Mouse (Mus musculus) embryonic stem cell, embryonic (primary cell): ENCODE data around the gene Chd6.

Experiments used
- CTCF ChIA-PET, 4 experiments: fragments of 300-600 bp in 2 of 4; fragments of 350-600 bp in 2 of 4; sonication (Branson Sonifier 250); formaldehyde crosslinking; loops; one replicate each; lab custom pipeline; 2022; ENCODE audit warnings: inconsistent platforms in 2 of 4; lab: Charles Lee
- POLR2A ChIA-PET, 4 experiments: fragments of 300-600 bp in 2 of 4; fragments of 350-600 bp in 2 of 4; sonication (Branson Sonifier 250); formaldehyde crosslinking; loops; one replicate each; lab custom pipeline; 2022; ENCODE audit warnings: antibody characterized with exemption in 4 of 4, inconsistent platforms in 1 of 4; lab: Charles Lee

The Chd6 gene

DNA sequence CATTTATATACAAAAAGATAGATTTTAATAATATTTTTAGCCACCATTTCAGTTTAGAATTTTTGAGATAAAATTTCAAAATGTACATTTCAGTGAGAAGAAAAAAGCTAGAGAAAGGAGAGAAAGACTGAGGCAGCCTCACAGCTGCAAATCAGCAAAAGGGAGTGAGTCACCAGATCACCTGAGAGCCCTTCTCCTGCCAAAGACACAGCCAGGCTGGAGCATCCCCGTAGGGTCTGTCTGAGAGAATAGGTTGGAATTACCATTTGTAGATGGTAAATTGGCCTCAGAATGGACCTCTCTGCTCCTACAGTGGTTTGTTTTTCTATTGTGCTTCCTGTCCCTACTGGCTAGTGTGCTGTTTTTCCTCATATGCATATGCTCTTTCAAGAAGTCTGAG, 84.3 kb downstream of the Chd6 start:
- CTCF ChIA-PET = no interaction called here
- POLR2A ChIA-PET = no interaction called here

DNA sequence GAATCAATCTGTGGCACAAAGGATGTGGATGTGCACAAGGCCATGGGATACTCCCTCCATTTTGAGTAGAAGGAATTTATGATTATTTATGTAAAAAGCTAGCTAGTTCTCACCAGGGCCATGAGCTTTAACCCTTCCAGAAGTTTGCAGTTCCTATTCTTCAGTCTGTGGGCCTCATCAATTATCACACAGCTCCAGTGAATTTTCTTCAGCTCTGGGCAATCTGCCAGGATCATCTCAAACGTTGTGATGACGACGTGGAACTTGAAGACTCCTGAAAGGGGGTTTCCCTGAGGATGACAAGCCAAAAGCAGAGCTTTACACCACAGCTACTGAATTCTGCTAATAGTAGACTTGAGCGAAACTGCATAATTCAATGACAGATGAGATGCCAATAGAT, 91.0 kb downstream of the Chd6 start:
- ChIA-PET CTCF (interaction anchor here in 1 of 4 experiments (0.6 kb wide), 1 partner anchor 599 kb away, joined by 3 read pairs; no protein-coding TSS in a partner anchor), POLR2A (interaction anchor here in 1 of 4 experiments (0.6 to 1.4 kb wide), 3 partner anchors 15 to 50 kb away, joined by 3 to 4 read pairs (median 3); no protein-coding TSS in a partner anchor)

DNA sequence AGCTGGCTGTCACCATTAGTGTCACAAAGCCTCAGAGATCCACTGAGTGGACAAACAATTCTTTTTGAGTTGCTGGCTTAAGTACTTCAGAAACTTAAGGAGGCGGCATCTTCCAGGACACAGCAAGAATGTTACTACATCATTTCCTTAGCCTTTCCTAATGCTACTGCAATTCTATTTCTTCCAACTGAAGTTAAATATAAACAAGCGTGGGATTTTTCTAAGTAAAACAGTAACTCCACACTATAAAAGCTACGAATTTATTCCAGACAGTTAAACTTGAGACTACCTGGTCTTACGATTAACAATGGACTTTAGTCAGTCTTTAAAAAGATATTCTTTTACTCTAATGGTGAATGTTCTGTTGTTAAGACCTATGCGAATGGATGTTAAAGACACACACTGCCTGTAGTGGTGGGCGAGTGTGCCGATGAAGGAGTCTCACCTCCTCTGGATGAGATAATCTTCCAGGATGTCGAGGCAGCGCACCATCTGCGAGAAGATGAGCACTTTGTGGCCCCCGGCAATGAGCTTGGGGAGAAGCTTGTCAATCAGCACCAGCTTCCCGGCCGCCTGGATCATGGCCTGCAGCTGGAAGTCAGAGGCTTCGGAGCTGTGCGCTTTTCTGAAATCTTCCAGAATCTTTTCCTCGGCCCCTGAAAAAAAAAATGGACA, 96.2 kb downstream of the Chd6 start:
- ChIA-PET CTCF (no interaction called here), POLR2A (interaction anchor here in 1 of 4 experiments (0.7 kb wide), 1 partner anchor 50 kb away, joined by 3 read pairs; no protein-coding TSS in a partner anchor)

DNA sequence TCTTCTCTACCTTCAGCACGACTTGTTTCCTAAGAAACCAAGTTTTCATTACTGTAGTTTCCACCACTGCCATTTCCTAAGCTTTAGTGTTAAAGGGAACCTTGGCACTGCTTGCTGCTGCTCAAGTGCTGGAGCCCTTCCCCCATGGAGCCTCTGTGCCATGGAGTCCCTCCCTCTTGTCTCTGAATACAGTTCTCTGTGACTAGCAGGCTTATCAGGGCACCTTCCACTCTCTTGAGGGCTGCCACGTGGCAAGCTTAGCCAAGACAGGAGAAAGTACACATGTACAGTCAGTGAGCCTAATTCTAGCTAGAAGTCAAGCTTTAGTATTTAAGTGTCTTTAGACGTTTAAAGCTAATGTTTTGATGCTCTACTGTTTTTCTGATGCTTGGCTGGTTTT, 104.5 kb downstream of the Chd6 start:
- ChIA-PET POLR2A (no interaction called here), CTCF (no interaction called here)

DNA sequence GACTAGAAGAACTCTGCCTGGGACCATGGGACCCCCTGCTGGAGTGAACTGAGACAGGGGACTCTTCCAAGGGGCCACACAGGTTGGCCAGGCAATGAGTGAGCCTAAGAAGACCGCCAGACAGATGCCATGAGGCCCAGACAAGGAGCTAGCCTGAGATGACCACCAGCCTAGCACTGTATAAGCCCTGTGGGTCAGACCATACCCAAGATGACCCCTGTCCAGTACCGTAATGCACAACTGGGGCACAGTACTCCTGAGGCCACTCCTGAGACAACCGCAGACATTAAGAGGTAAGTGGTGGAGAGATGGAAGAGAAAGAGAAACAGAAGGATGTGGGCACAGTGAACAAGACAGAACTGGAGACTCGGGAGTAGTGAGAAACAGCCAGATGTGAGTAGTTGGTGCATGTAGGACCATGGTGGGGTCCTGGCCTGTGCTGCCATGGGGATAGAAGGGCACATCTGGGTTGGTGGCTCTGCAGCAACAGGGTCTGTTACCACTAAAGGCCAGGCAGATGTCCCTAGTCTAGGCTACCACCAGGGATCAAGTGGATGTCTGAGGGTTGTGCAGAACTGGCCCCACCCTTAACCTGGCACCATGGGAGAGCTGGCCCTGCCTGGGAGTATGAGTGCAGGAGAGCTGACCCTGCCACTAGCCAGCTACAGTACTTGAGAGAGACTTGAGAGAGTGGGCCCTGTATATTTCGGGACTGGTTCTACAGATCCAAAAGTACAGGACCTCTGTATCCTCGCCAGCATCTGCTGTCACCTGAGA, 111.7 kb downstream of the Chd6 start:
- CTCF ChIA-PET = no interaction called here
- POLR2A ChIA-PET = interaction anchor here in 1 of 4 experiments (1.2 kb wide), 1 partner anchor 11 kb away, joined by 3 read pairs; no protein-coding TSS in a partner anchor

DNA sequence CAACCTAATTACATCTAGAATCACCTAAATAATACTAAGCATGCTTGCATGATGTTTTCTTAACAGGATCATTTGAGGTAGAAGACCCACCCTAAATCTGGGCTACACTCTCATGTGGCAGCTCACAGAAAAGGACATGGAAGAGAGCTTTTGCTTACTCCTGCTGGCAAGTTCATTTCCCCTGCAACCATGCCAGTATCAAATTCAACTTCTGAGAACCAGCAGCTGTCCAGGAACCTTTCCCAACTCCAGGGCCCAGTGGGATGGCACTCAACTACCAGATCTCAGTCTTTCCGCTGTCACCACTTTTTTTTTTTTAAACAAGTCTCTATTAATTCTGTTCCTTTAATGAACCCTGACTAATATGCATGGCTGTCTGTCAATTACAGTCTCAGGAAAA, 114.7 kb downstream of the Chd6 start:
- CTCF ChIA-PET = no interaction called here
- POLR2A ChIA-PET = interaction anchor here in 1 of 4 experiments (1.0 to 1.1 kb wide), 2 partner anchors 10 to 16 kb away, joined by 3 read pairs; no protein-coding TSS in a partner anchor

DNA sequence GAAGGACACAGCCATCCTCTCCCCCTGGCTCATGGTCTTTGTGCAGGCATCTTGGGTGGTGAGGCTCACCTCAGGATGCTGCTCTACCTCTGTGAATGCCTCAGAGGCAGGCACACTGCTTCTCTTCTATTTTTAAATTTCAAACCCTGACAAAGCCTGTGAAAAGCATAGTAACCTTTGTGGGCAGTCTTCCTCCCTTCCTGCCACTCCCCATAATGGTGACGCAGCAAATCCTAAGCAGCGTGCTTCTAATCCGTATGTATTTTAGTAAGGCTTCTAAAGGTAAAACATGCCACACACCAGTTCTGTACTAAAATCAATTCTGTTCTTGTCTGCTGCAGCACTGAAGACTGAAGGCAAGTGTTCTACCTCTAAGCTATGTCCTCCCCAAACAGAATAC, 116.4 kb downstream of the Chd6 start:
- POLR2A ChIA-PET = interaction anchor here in 1 of 4 experiments (1.7 kb wide), 1 partner anchor 13 kb away, joined by 3 read pairs; no protein-coding TSS in a partner anchor
- CTCF ChIA-PET = no interaction called here

DNA sequence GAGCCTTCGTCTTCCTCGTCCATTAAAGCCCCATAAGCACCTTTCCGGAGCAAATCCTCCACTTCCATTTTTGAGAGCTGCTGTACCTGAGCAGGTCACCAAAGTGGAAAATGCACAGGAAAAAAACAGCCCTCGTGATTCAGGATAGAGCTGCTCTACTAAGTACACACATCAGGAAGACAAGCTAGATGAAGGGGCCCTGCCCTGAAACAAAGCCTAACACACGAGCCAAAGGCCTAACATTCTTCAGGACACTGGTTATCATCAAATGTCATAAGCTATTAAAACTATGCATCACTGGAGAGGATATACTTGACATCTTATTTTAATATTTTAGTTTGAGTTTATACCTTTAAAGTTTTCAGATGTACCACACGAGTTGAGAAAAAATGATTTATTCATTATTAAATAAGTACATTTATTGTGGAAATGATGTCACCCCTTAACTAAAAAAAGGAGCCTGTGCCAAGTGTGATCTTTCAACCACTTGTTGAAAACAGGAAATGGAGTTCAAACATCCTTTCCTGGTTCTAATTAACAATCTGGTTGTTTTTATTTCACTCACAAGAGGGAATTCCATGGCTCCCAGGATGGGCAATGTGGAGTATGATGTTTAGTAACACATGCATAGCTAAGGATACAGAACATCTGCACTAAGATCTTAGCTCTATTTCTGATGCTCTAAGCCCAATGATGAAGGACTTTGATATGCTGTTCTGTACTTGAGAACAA, 118.4 kb downstream of the Chd6 start:
- ChIA-PET CTCF (no interaction called here), POLR2A (interaction anchor here in 1 of 4 experiments (1.1 kb wide), 1 partner anchor 16 kb away, joined by 3 read pairs; no protein-coding TSS in a partner anchor)

DNA sequence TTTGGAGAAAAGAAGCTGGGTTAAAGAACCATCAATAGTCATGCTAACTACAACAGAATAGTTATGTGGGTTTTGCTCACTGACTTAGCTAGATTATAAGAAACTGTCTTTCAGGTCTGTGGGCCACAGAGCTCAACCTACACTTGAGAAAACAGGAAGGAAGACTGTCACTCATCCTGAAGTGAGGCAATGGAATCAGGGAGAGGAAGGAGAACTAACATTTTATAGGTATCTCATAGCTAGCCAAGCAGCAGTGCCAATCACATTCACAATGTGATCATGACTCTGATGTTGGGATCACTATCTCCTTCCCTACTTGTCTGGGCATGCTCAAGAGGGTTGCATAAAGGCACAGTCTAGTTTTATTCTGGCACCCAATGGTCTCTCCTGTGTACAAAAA, 121.4 kb downstream of the Chd6 start:
- CTCF ChIA-PET = interaction anchor here in 1 of 4 experiments (0.6 kb wide), 2 partner anchors 103 to 241 kb away, joined by 3 to 4 read pairs; no protein-coding TSS in a partner anchor
- POLR2A ChIA-PET = interaction anchor here in 1 of 4 experiments (1.4 kb wide), 1 partner anchor 32 kb away, joined by 4 read pairs; no protein-coding TSS in a partner anchor

DNA sequence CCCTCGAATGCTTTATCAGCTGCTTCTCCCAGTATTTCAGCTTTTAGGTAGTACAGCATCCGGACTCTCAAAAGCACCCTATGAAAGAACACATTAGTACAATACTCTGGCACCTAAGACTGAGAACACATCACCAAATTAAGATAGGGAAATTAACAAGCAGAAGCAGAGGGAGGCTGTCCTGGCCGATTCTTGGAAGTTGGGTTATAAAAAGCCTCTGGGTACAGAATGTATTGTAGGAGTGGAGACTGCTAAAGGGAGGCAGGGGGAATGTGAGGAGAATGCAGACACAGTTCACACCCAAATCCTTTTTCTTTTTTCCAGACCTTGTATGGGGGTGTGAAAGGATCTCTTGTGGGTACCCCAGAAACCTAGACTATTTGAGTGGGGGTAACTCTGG, 126.2 kb downstream of the Chd6 start:
- ChIA-PET POLR2A (interaction anchor here in 2 of 4 experiments (0.6 to 1.2 kb wide), 2 partner anchors 27 to 36 kb away, joined by 3 read pairs; no protein-coding TSS in a partner anchor), CTCF (no interaction called here)

DNA sequence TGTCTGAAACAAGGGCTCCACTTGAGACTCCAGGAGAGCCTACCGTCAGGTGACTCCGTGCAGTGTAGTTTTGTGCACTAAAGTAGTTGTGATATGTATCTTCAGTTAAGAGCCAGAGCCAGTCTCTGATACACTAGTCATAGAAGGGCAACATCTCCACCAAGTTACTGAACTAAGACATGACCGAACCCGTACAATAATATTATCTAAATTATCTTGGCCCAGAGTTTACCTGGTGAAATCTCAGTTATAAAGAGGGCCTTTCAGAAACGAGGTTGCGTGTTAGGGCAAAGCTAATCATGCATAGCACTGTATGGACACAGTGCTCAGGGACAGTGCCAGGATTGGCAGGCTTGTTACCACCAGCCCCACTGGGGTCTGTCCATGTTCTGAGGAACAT, 127.1 kb downstream of the Chd6 start:
- ChIA-PET POLR2A (interaction anchor here in 1 of 4 experiments (1.2 kb wide), 1 partner anchor 26 kb away, joined by 3 read pairs; no protein-coding TSS in a partner anchor), CTCF (interaction anchor here in 1 of 4 experiments (0.6 kb wide), 1 partner anchor 186 kb away, joined by 3 read pairs; no protein-coding TSS in a partner anchor)

DNA sequence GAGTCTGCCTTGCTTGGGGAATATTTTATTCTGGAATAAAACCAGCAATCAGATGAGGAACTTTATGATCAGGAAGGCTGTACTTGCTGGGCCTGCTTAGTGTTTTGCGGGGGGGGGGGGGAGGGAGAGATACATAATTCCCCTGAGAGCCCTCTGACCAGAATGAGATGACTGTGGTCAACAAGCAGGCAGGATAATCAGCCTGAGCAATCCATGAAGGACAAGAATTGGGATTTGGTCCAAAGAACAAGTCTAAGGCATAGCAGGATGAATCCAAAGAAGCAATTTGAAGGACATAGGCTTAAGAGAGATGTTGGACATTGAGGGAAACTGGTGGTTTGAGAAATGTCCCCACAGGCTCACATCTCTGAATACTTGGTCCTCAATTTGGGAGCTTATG, 130.2 kb downstream of the Chd6 start:
- ChIA-PET POLR2A (interaction anchor here in 1 of 4 experiments (0.9 kb wide), 1 partner anchor 16 kb away, joined by 3 read pairs; no protein-coding TSS in a partner anchor), CTCF (interaction anchor here in 1 of 4 experiments (0.6 kb wide), 1 partner anchor 1581 kb away, joined by 6 read pairs; no protein-coding TSS in a partner anchor)

DNA sequence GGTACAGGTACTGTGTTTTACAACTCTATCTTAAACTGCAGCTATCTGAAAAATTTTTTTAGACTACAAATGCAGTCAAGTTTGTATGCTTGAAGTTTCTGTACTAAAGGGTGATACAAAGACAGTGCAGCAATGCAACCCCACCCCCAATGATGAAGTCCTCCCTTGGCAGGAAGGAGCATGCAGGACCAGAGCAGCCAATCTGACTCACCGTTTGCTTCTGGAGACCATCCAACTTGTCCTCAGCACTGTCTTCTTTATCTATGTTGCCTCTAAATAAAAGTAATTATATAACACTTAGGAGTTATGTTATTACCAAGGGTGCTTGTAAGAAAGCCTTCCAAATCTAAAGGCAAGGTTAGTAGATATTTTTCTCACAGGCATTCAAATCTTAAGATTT, 131.6 kb downstream of the Chd6 start:
- POLR2A ChIA-PET = no interaction called here
- CTCF ChIA-PET = interaction anchor here in 1 of 4 experiments (1.2 kb wide), 1 partner anchor 9 kb away, joined by 3 read pairs; no protein-coding TSS in a partner anchor

DNA sequence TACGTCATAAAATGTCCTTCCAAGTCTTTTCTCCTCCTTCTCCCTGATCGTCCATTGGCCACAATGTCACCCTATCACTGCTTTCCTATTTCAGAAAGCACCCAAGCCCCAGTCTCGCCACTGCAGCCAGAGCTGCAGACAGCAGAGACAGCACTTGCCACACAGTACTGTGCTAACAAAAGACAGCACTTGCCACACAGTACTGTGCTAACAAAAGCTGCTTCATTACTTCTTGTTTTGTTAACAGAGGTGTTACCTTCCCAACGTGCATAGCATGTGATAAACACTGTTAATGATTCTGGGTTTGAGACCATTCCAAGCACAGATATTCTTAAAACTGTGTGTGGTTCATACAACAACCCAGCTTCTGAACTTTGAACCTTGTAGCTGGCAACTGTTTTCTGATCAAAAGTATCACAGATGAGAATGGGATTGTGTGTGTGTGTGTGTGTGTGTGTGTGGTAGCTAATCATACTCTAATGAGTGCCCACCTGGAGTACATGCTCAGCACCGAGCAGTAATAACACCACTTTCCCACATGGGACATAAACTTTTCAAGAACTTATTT, 135.1 kb downstream of the Chd6 start:
- CTCF ChIA-PET = interaction anchor here in 1 of 4 experiments (0.7 kb wide), 1 partner anchor 73 kb away, joined by 3 read pairs; no protein-coding TSS in a partner anchor

DNA sequence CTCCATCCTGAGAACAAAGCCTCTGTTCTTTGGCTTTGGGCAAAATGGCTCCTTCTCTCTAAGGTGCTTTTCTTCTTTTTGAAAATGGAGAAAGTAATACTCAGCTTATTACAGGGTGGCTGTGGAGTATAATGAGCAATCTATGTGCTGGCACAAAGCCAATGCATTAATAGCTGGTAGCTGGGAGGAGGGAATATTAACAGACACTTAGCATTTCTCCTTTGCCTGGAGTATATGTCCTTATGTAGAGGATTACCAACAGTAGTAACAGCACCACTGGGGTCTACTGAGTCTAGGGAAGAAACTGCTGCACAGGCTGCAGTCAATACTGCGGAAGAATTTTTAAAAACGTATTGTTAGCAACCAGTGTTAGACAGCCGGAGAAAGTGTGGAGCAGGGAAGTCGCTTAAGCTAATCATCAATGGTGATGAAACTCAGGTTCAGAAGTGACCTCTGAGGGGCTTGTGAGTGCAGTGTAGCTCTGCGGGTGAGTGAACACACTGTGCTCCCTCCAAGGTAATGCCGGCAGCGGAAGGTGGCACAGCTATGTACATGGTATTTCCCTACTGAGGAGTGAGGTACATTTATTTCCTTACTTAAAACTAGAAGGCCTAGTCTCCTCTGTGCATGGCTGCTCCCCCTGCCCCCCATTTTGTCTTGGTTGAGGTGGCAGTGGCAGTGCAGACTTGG, 136.6 kb downstream of the Chd6 start:
- ChIA-PET CTCF (no interaction called here), POLR2A (interaction anchor here in 1 of 4 experiments (1.1 kb wide), 1 partner anchor 12 kb away, joined by 3 read pairs; no protein-coding TSS in a partner anchor)

More for the DNA sequence above, 135.1 kb downstream of the Chd6 start:
- POLR2A ChIA-PET = interaction anchor here in 1 of 4 experiments (1.0 to 1.3 kb wide), 3 partner anchors 11 to 18 kb away, joined by 3 read pairs; no protein-coding TSS in a partner anchor

DNA sequence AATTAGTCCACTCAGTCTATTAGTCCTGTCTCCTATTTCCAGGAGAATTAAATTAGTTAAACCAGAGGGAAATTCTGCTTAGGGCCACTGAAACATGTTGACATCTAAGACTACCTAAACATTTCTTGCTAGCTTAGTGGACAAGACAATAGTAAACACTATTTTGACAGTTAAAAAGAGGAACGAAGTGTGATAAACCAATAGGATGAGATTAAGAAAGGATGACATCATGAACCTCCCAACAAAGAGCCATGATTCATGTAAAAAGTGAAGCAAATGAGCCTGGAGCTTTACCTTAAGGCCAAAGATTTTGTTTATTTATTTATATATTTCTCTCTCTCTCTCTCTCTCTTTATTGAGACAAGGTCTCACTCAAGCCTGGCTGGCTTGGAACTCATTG, 146.7 kb downstream of the Chd6 start:
- POLR2A ChIA-PET = interaction anchor here in 2 of 4 experiments (0.8 to 1.0 kb wide), 2 partner anchors 11 to 25 kb away, joined by 3 read pairs; no protein-coding TSS in a partner anchor
- CTCF ChIA-PET = interaction anchor here in 2 of 4 experiments (0.5 to 0.6 kb wide), 2 partner anchors 39 to 1696 kb away, joined by 3 read pairs; no protein-coding TSS in a partner anchor

DNA sequence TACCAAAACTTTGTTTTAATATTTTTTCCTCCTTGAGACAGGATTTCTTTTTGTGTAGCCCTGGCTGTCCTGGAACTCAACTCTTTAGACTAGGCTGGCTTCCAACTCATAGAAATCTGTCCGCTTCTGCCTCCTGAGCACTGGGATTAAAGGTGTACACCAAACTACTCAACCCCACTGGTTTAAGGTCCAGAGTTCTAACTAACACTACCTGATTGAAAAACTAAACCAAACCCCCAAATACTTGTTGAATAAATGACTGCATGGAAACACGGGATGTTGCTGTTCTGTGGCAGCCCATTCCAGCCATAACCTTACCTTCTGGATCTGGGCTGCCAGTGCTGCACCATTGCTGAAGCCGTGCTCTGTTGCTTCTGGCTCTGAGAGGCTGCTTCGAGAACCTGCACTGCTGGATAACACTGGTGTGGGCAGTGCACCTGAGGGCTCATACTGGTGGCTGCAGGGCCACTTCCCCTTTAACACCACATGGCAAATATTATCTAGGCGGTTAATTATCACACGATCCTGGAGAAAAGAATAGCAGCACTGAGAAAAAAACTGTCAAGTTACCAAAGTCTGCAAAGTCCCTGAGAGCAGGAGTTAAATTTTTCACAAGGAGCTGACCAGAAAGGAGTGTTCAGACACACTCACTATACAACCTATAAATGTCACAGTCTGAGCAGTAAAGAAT, 147.8 kb downstream of the Chd6 start:
- POLR2A ChIA-PET = no interaction called here

More for the DNA sequence above, 147.8 kb downstream of the Chd6 start:
- CTCF ChIA-PET = no interaction called here
